Mouse (Mus musculus) forebrain, embryonic 12.5 days (tissue): Measurements from ENCODE around the gene Zfp94. TPM values are rescaled to one million over a fixed set of nuclear protein-coding genes. Genes with fewer than 3 reads are reported as not detected.

Experiments used
- ATAC-seq: fragments of 200-750 bp; cut with Nextera tagmentation; 2 replicates; pipeline ENCODE4 v1.8.0; 2017; ENCODE audit warnings: moderate TSS enrichment; ENCODE audit not compliant: low FRiP score
- H3K27ac ChIP-seq: fragments of 300-500 bp; sonication (generic); 2 replicates; pipeline ENCODE4 v1.5.1; 2016; ENCODE audit warnings: mild to moderate bottlenecking
- H3K27me3 ChIP-seq: fragments of 300-500 bp; sonication (generic); 2 replicates; pipeline ENCODE4 v1.6.1; 2016; ENCODE audit warnings: mild to moderate bottlenecking
- H3K36me3 ChIP-seq: fragments of 300-500 bp; sonication (generic); replicated peaks from 2 replicates; pipeline ENCODE4 v1.6.1; 2016; ENCODE audit warnings: mild to moderate bottlenecking
- H3K4me1 ChIP-seq: fragments of 300-500 bp; sonication (generic); 2 replicates; pipeline ENCODE4 v1.6.1; 2016
- H3K4me2 ChIP-seq: fragments of 300-500 bp; sonication (generic); 2 replicates; pipeline ENCODE4 v1.6.1; 2016; ENCODE audit warnings: mild to moderate bottlenecking, moderate library complexity
- H3K4me3 ChIP-seq: fragments of 300-500 bp; sonication (generic); replicated peaks from 2 replicates; pipeline ENCODE4 v1.5.1; 2016; ENCODE audit warnings: mild to moderate bottlenecking
- H3K9ac ChIP-seq: fragments of 300-500 bp; sonication (generic); 2 replicates; pipeline ENCODE4 v1.6.1; 2016; ENCODE audit warnings: mild to moderate bottlenecking
- H3K9me3 ChIP-seq: fragments of 300-500 bp; sonication (generic); 2 replicates; pipeline ENCODE4 v1.6.1; 2016
- WGBS: fragments of 180-500 bp; shearing (Covaris S2); methylation state at CpG from one replicate; pipeline ENCODE4 v1.1.7; 2016; 5-methylcytosine and 5-hydroxymethylcytosine counted together
- polyA plus RNA-seq: library from polyadenylated mRNA; unstranded; fragments of >200 nt; fragmentation: Nextera tagmentation; extraction: Ambion mirVana; gene quantifications from 2 replicates; pipeline ENCODE4 v1.2.1, GENCODE M21; 2016

Gene Zfp94
- 17.8 and 19.0 TPM in 2 replicates for polyA plus RNA-seq

GRCm38 (mm10) chr7:24316567-24317092, at the start of gene Zfp94:
TSS of gene Zfp94 (minus strand) at chr7:24316666.
- WGBS: under 1% methylated on average over 33 of the region's 33 CpGs
- Histone ChIP-seq H3K4me1 (peaks cover 11% of the 10 kb centered on the region), H3K27me3 (peaks cover 7% of the 10 kb centered on the region), H3K27ac (peak within 1 kb of the TSS; percentile 79), H3K4me2 (peak within 1 kb of the TSS; percentile 71), H3K36me3 (peaks cover 12% of the 10 kb centered on the region; the same call in 1 of the 2 replicates), H3K9ac (peak within 1 kb of the TSS; percentile 75), H3K4me3 (peak within 1 kb of the TSS; percentile 53), H3K9me3 (no peaks in the 10 kb centered on the region)
- ATAC-seq: peak; percentile 94

- peaks cover 16% of the 10 kb centered on the region for H3K27me3 ChIP-seq
- WGBS: 81% methylated on average over 5 of the region's 5 CpGs
These were observed 49.0 kb upstream of the Zfp94 start for GRCm38 (mm10) chr7:24365258-24366014.

GRCm38 (mm10) chr7:24364827-24365226, 48.4 kb upstream of the Zfp94 start:
- peak; percentile 76; the same call in 1 of the 2 replicates for ATAC-seq
- no peak overlapping the region for H3K4me3 ChIP-seq
- no peaks in the 10 kb centered on the region for H3K9me3 ChIP-seq
- H3K36me3 ChIP-seq: no peaks in the 10 kb centered on the region
- no peak overlapping the region for H3K9ac ChIP-seq
- H3K27me3 ChIP-seq: peaks cover 13% of the 10 kb centered on the region
- no peak overlapping the region for H3K27ac ChIP-seq
- no peak overlapping the region for H3K4me2 ChIP-seq
- no peaks in the 10 kb centered on the region for H3K4me1 ChIP-seq
- WGBS: 22% methylated on average over 10 of the region's 10 CpGs

More at GRCm38 (mm10) chr7:24365258-24366014, 49.0 kb upstream of the Zfp94 start:
- peak; percentile 33 for ATAC-seq
- Histone ChIP-seq H3K27ac (no peak overlapping the region), H3K4me2 (no peak overlapping the region), H3K9me3 (no peaks in the 10 kb centered on the region), H3K4me3 (no peak overlapping the region), H3K4me1 (no peaks in the 10 kb centered on the region), H3K9ac (no peak overlapping the region), H3K36me3 (no peaks in the 10 kb centered on the region)

GRCm38 (mm10) chr7:24363228-24363627, 46.8 kb upstream of the Zfp94 start:
- 24% methylated on average over 7 of the region's 7 CpGs for WGBS
- Histone ChIP-seq H3K4me1 (no peaks in the 10 kb centered on the region), H3K4me2 (no peak overlapping the region), H3K27ac (no peak overlapping the region), H3K36me3 (no peaks in the 10 kb centered on the region), H3K9ac (no peak overlapping the region), H3K4me3 (no peak overlapping the region), H3K27me3 (peaks cover 13% of the 10 kb centered on the region), H3K9me3 (no peaks in the 10 kb centered on the region)
- ATAC-seq: no peak

GRCm38 (mm10) chr7:24361001-24361400, 44.5 kb upstream of the Zfp94 start:
- no peak for ATAC-seq
- WGBS: 67% methylated on average over 4 of the region's 4 CpGs
- Histone ChIP-seq H3K27ac (no peak overlapping the region), H3K36me3 (no peaks in the 10 kb centered on the region), H3K9ac (no peak overlapping the region), H3K27me3 (peaks cover 13% of the 10 kb centered on the region), H3K9me3 (peaks cover 4% of the 10 kb centered on the region; the same call in 1 of the 2 replicates), H3K4me1 (no peaks in the 10 kb centered on the region), H3K4me3 (no peak overlapping the region), H3K4me2 (no peak overlapping the region)

- no peak for ATAC-seq
- Histone ChIP-seq H3K4me3 (no peak overlapping the region), H3K4me1 (no peaks in the 10 kb centered on the region), H3K36me3 (no peaks in the 10 kb centered on the region), H3K27ac (no peak overlapping the region), H3K9ac (no peak overlapping the region), H3K4me2 (no peak overlapping the region), H3K9me3 (peaks cover 4% of the 10 kb centered on the region; the same call in 1 of the 2 replicates), H3K27me3 (peaks cover 9% of the 10 kb centered on the region)
- 31% methylated on average over 9 of the region's 9 CpGs for WGBS
These were observed 42.8 kb upstream of the Zfp94 start for GRCm38 (mm10) chr7:24359269-24359668.

- no peak overlapping the region for H3K27ac ChIP-seq
- H3K4me3 ChIP-seq: no peak overlapping the region
- H3K9me3 ChIP-seq: peaks cover 4% of the 10 kb centered on the region; the same call in 1 of the 2 replicates
- peaks cover 13% of the 10 kb centered on the region for H3K27me3 ChIP-seq
- H3K4me1 ChIP-seq: no peaks in the 10 kb centered on the region
- WGBS: 55% methylated on average over 4 of the region's 4 CpGs
- H3K4me2 ChIP-seq: no peak overlapping the region
- no peak for ATAC-seq
- H3K36me3 ChIP-seq: no peaks in the 10 kb centered on the region
- no peak overlapping the region for H3K9ac ChIP-seq
These were observed 41.4 kb upstream of the Zfp94 start for GRCm38 (mm10) chr7:24357899-24358298.

GRCm38 (mm10) chr7:24356081-24356480, 39.6 kb upstream of the Zfp94 start:
- H3K4me3 ChIP-seq: no peak overlapping the region
- no peaks in the 10 kb centered on the region for H3K36me3 ChIP-seq
- H3K9ac ChIP-seq: no peak overlapping the region
- no peak overlapping the region for H3K27ac ChIP-seq
- 0 out of 2 replicates have a peak, but pooled peaks cover 7% of the 10 kb centered on the region for H3K27me3 ChIP-seq
- H3K4me2 ChIP-seq: no peak overlapping the region
- no peak for ATAC-seq
- H3K9me3 ChIP-seq: peaks cover 10% of the 10 kb centered on the region; the same call in 1 of the 2 replicates
- H3K4me1 ChIP-seq: no peaks in the 10 kb centered on the region
- WGBS: 80% methylated on average over 10 of the region's 10 CpGs

- 88% methylated on average over 6 of the region's 6 CpGs for WGBS
- Histone ChIP-seq H3K36me3 (no peaks in the 10 kb centered on the region), H3K4me2 (no peak overlapping the region), H3K9me3 (peaks cover 10% of the 10 kb centered on the region; the same call in 1 of the 2 replicates), H3K4me3 (no peak overlapping the region), H3K27me3 (0 out of 2 replicates have a peak, but pooled peaks cover 7% of the 10 kb centered on the region), H3K27ac (no peak overlapping the region), H3K4me1 (no peaks in the 10 kb centered on the region), H3K9ac (no peak overlapping the region)
- no peak for ATAC-seq
These were observed 39.2 kb upstream of the Zfp94 start for GRCm38 (mm10) chr7:24355646-24356045.

- 0 out of 2 replicates have a peak, but pooled peaks cover 6% of the 10 kb centered on the region for H3K9me3 ChIP-seq
- H3K27ac ChIP-seq: no peak within 1 kb of the TSS
- H3K4me2 ChIP-seq: no peak within 1 kb of the TSS
- 48% methylated on average over 6 of the region's 6 CpGs for WGBS
- no peaks in the 10 kb centered on the region for H3K36me3 ChIP-seq
- peaks cover 11% of the 10 kb centered on the region; the same call in 1 of the 2 replicates for H3K27me3 ChIP-seq
- H3K4me1 ChIP-seq: no peaks in the 10 kb centered on the region
- H3K9ac ChIP-seq: no peak within 1 kb of the TSS
- no peak within 1 kb of the TSS for H3K4me3 ChIP-seq
- no peak for ATAC-seq
These were observed 32.4 kb upstream of the Zfp94 start, which contains the start of gene Lypd5 for GRCm38 (mm10) chr7:24348896-24349295. TSS of gene Lypd5 (plus strand) at chr7:24349196.

GRCm38 (mm10) chr7:24346444-24346843, 30.0 kb upstream of the Zfp94 start:
- H3K4me2 ChIP-seq: no peak overlapping the region
- H3K4me1 ChIP-seq: no peaks in the 10 kb centered on the region
- no peak overlapping the region for H3K27ac ChIP-seq
- ATAC-seq: no peak
- H3K27me3 ChIP-seq: peaks cover 4% of the 10 kb centered on the region; the same call in 1 of the 2 replicates
- H3K9me3 ChIP-seq: 0 out of 2 replicates have a peak, but pooled peaks cover under 1% of the 10 kb centered on the region
- no peak overlapping the region for H3K4me3 ChIP-seq
- WGBS: 76% methylated on average over 5 of the region's 5 CpGs
- no peak overlapping the region for H3K9ac ChIP-seq
- H3K36me3 ChIP-seq: no peaks in the 10 kb centered on the region

GRCm38 (mm10) chr7:24343701-24344272, 27.3 kb upstream of the Zfp94 start:
- Histone ChIP-seq H3K27me3 (peaks cover 4% of the 10 kb centered on the region; the same call in 1 of the 2 replicates), H3K36me3 (no peaks in the 10 kb centered on the region), H3K27ac (no peak overlapping the region), H3K4me1 (no peaks in the 10 kb centered on the region), H3K9ac (no peak overlapping the region), H3K4me3 (no peak overlapping the region), H3K9me3 (0 out of 2 replicates have a peak, but pooled peaks cover 4% of the 10 kb centered on the region), H3K4me2 (no peak overlapping the region)
- WGBS: 77% methylated on average over 7 of the region's 7 CpGs
- no peak for ATAC-seq
